Mouse (Mus musculus): ENCODE measurements around the gene Ell3.
"Not testable (repeated sequence)": the region's sequence is repeated elsewhere in the genome, so short reads cannot be mapped to it uniquely, and the experiment has no call there.

The Ell3 gene

GRCm38 (mm10) chr2:121444178-121444577 lies at the start of gene Ell3:
TSS of gene Ell3 (minus strand) at chr2:121444278.
- no peak for DNase-seq (ENCODE audit: extremely low spot score)

- DNase-seq (ENCODE audit: extremely low spot score): not testable (repeated sequence)
These were observed 40.3 kb upstream of the Ell3 start for GRCm38 (mm10) chr2:121484403-121484802.

GRCm38 (mm10) chr2:121483576-121483975 lies 39.5 kb upstream of the Ell3 start:
- DNase-seq (ENCODE audit: extremely low spot score): no peak

- DNase-seq (ENCODE audit: extremely low spot score): not testable (repeated sequence)
These were observed 36.8 kb upstream of the Ell3 start for GRCm38 (mm10) chr2:121480916-121481315.

- no peak for DNase-seq (ENCODE audit: extremely low spot score)
These were observed 36.4 kb upstream of the Ell3 start for GRCm38 (mm10) chr2:121480498-121480897.

GRCm38 (mm10) chr2:121477491-121478266 lies 33.6 kb upstream of the Ell3 start:
- no peak for DNase-seq (ENCODE audit: extremely low spot score)

- DNase-seq (ENCODE audit: extremely low spot score): not testable (repeated sequence)
These were observed 31.2 kb upstream of the Ell3 start for GRCm38 (mm10) chr2:121475306-121475705.

GRCm38 (mm10) chr2:121474180-121474535 lies 30.1 kb upstream of the Ell3 start:
- DNase-seq (ENCODE audit: extremely low spot score): no peak

GRCm38 (mm10) chr2:121473301-121474179 lies 29.5 kb upstream of the Ell3 start, which contains the start of gene Mfap1b:
TSS of gene Mfap1b (minus strand) at chr2:121474067.
- peak; percentile 78 for DNase-seq (ENCODE audit: extremely low spot score)

GRCm38 (mm10) chr2:121472783-121473182 lies 28.7 kb upstream of the Ell3 start:
- DNase-seq (ENCODE audit: extremely low spot score): not testable (repeated sequence)

- not testable (repeated sequence) for DNase-seq (ENCODE audit: extremely low spot score)
These were observed 24.9 kb upstream of the Ell3 start for GRCm38 (mm10) chr2:121468982-121469381.

- no peak for DNase-seq (ENCODE audit: extremely low spot score)
These were observed 16.0 kb upstream of the Ell3 start for GRCm38 (mm10) chr2:121460071-121460470.

GRCm38 (mm10) chr2:121456692-121457642 lies 12.9 kb upstream of the Ell3 start, which contains the start of gene Serinc4:
TSS of gene Serinc4 (minus strand) at chr2:121456781.
- peak; percentile 87 for DNase-seq (ENCODE audit: extremely low spot score)

GRCm38 (mm10) chr2:121455534-121455933 lies 11.5 kb upstream of the Ell3 start:
- DNase-seq (ENCODE audit: extremely low spot score): no peak

GRCm38 (mm10) chr2:121453917-121454316 lies 9.8 kb upstream of the Ell3 start:
- no peak for DNase-seq (ENCODE audit: extremely low spot score)

GRCm38 (mm10) chr2:121452990-121453389 lies 8.9 kb upstream of the Ell3 start, which contains the start of gene Hypk:
TSS of gene Hypk (plus strand) at chr2:121453290.
- DNase-seq (ENCODE audit: extremely low spot score): no peak

GRCm38 (mm10) chr2:121452361-121452760 lies 8.3 kb upstream of the Ell3 start:
- no peak for DNase-seq (ENCODE audit: extremely low spot score)

- DNase-seq (ENCODE audit: extremely low spot score): peak; percentile 42
These were observed 6.0 kb upstream of the Ell3 start for GRCm38 (mm10) chr2:121450093-121450492.

GRCm38 (mm10) chr2:121449545-121450011 lies 5.5 kb upstream of the Ell3 start:
- DNase-seq (ENCODE audit: extremely low spot score): no peak

GRCm38 (mm10) chr2:121448739-121449535 lies 4.9 kb upstream of the Ell3 start, which contains the start of gene Serf2:
TSS of gene Serf2 (plus strand) at chr2:121449195.
- DNase-seq (ENCODE audit: extremely low spot score): peak; percentile 100

Data from embryo, embryonic 9.5 days (tissue).